Mouse (Mus musculus): ENCODE measurements around the gene Col18a1. TPM values are rescaled to one million over a fixed set of nuclear protein-coding genes. Genes with fewer than 3 reads are reported as not detected.

Col18a1 gene
- 19.8 and 25.4 TPM in 2 replicates for polyA plus RNA-seq (2015; fragmentation: Nextera tagmentation; extraction: Ambion mirVana)

DNA sequence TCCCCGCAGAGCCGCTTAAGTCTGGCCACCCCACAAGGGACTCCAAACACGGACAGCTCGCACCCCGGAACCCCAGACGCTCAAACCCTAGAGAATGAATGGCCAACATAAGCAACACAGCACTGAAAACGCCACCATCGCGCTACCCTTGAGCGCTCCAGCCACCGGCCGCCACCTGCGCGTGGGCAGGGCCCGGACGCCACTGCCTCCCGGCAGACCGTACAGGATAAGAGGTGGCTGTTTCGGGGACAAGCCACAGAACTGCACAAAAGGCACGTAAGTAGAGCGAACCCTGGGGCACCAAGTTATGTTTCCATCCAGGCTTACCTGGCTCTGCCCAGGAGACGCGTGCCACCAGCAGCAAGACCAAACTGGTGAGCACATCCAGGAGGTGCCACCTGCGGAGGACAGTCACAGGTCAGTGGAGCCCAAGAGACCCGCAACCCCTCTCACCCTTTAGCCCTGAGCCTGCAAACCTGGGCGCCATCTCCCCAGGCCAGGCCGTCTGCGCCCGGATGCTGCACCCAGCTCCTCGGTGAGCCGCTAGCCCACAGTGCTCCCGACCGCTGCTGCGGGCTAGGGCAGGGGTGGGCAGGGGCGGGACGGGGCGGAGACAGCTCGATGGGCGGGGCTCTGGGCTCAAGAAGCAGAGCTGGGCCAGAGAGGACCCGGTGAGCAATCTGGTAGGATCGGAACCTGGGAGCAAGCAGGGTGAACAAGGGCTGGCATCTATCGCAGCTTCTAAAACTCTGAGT is at the start of gene Col18a1:
Col18a1 (minus strand) TSS at position 586 of the 755 bp plus-strand sequence.

DNA sequence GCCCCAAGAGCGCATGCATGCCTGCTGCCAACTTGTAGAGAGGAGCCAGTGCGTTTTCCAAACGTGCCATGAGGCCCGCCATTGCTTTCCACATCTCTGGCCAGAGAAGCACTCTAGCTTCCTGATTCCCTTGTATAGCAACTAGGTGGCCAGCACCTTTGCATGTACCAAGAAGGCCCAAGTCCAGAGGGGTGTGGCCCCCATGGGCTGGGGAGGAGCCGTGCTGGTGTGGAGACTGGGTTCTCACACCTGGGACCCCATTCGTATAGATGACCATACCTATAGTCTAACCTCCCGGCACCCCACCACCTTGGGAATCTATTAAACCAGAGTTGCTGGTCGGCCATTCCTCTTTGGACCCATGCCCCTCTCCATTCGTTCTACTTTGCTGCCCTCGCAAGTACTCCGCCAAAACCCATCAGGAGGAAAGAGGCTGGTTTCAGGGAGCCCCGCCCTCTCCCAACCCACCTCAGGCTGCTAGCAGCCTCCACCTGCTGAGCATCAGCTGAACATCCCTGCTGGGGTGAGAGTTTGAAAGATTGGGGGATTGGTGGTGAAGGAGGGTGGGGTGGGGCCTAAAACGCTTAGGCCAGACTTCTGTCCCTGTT is 134.5 kb downstream of the Col18a1 start, which contains the start of gene Slc19a1:
Slc19a1 (plus strand) TSS at position 474 of the 608 bp plus-strand sequence.

Other genes starting within 250 kb of the Col18a1 start
- 97.6 and 100 TPM in 2 replicates for gene Pcbp3, start 204.7 kb downstream of the Col18a1 start, polyA plus RNA-seq (2015; fragmentation: Nextera tagmentation; extraction: Ambion mirVana)
- gene Slc19a1, start 134.3 kb downstream of the Col18a1 start, polyA plus RNA-seq (2015; fragmentation: Nextera tagmentation; extraction: Ambion mirVana): 45.2 and 48.0 TPM in 2 replicates
- 46.6 and 49.8 TPM in 2 replicates for gene Pofut2, start 92.7 kb upstream of the Col18a1 start, polyA plus RNA-seq (2015; fragmentation: Nextera tagmentation; extraction: Ambion mirVana)

All from neural tube, postnatal 0 days (tissue).